Mouse (Mus musculus): ENCODE data around the gene Itprid2. TPM values are rescaled to one million over a fixed set of nuclear protein-coding genes. Genes with fewer than 3 reads are reported as not detected.

Itprid2 gene
- polyA plus RNA-seq, 1 experiment from 2014 or later: 3.1 TPM

Other genes with a start within 250 kb of the Itprid2 start
- gene Neurod1, start 178.6 kb upstream of the Itprid2 start, polyA plus RNA-seq (2015; fragmentation: Nextera tagmentation; extraction: Ambion mirVana): 48.8 and 52.5 TPM in 2 replicates
- gene Cerkl, start 178.6 kb upstream of the Itprid2 start, polyA plus RNA-seq (2015; fragmentation: Nextera tagmentation; extraction: Ambion mirVana): 1.7 and 2.4 TPM in 2 replicates
- 0.21 and 0.22 TPM in 2 replicates for gene Ppp1r1c, start 72.4 kb downstream of the Itprid2 start, polyA plus RNA-seq (2015; fragmentation: Nextera tagmentation; extraction: Ambion mirVana)